Mouse (Mus musculus) heart, postnatal 0 days (tissue): ENCODE results near the gene Arid3a. TPM values are rescaled to one million over a fixed set of nuclear protein-coding genes. Genes with fewer than 3 reads are reported as not detected.

Source experiments
- ATAC-seq: fragments of 200-750 bp; cut with Nextera tagmentation; 2 replicates; pipeline ENCODE4 v1.8.0; 2017; ENCODE audit warnings: low read depth, moderate number of reproducible peaks, moderate library complexity; ENCODE audit not compliant: insufficient read depth
- DNase-seq: peaks from one replicate; pipeline ENCODE4 v3.0.0-alpha.2; 2016; ENCODE audit warnings: low spot score
- H3K27ac ChIP-seq: fragments of 300-500 bp; sonication (generic); 2 replicates; pipeline ENCODE4 v1.5.1; 2014; ENCODE audit warnings: low read depth, mild to moderate bottlenecking
- H3K27me3 ChIP-seq: fragments of 300-500 bp; sonication (generic); 2 replicates; pipeline ENCODE4 v1.6.1; 2014; ENCODE audit warnings: low read length, mixed read lengths; ENCODE audit not compliant: control insufficient read depth, insufficient read depth
- H3K36me3 ChIP-seq: fragments of 300-500 bp; sonication (generic); replicated peaks from 2 replicates; pipeline ENCODE4 v1.6.1; 2014; ENCODE audit warnings: low read length, mixed read lengths; ENCODE audit not compliant: control insufficient read depth, insufficient read depth
- H3K4me1 ChIP-seq: fragments of 300-500 bp; sonication (generic); 2 replicates; pipeline ENCODE4 v1.6.1; 2014; ENCODE audit warnings: antibody characterized with exemption; ENCODE audit not compliant: control insufficient read depth, insufficient read depth
- H3K4me2 ChIP-seq: fragments of 300-500 bp; sonication (generic); 2 replicates; pipeline ENCODE4 v1.6.1; 2014; ENCODE audit warnings: low read depth, mild to moderate bottlenecking, low read length, moderate library complexity
- H3K4me3 ChIP-seq: fragments of 300-500 bp; sonication (generic); 2 replicates; pipeline ENCODE4 v1.5.1; 2014; ENCODE audit warnings: low read depth, low read length
- H3K9ac ChIP-seq: fragments of 300-500 bp; sonication (generic); replicated peaks from 2 replicates; pipeline ENCODE4 v1.6.1; 2014; ENCODE audit warnings: low read depth, low read length, mixed read lengths
- H3K9me3 ChIP-seq: fragments of 300-500 bp; sonication (generic); replicated peaks from 2 replicates; pipeline ENCODE4 v1.6.1; 2016; ENCODE audit warnings: low read length; ENCODE audit not compliant: control insufficient read depth
- CTCF ChIP-seq: IDR thresholded peaks from 2 replicates; pipeline ENCODE4 v1.5.1; 2016; ENCODE audit warnings: antibody characterized with exemption, control low read depth, low read depth
- EP300 ChIP-seq: IDR thresholded peaks from 2 replicates; pipeline ENCODE4 v1.6.1; 2016; ENCODE audit warnings: antibody characterized with exemption, low read depth
- WGBS: fragments of 180-500 bp; shearing (Covaris S2); extraction: QIAGEN DNeasy Blood & Tissue Kit; methylation state at CpG from one replicate; pipeline ENCODE4 v1.1.7; 2014; 5-methylcytosine and 5-hydroxymethylcytosine counted together
- polyA plus RNA-seq: library from polyadenylated mRNA; unstranded; fragments of >200 nt; fragmentation: Nextera tagmentation; extraction: Ambion mirVana; gene quantifications from 2 replicates; pipeline ENCODE4 v1.2.1, GENCODE M21; 2015
- total RNA-seq: library from RNA; depleted of rRNA; stranded (reverse); fragments of >200 nt; gene quantifications from 2 replicates; pipeline ENCODE4 v1.2.3, GENCODE M21; 2014; ENCODE audit warnings: low replicate concordance

Gene Arid3a
- total and polyA plus RNA-seq, 2 experiments from 2014 or later: 0.77 to 5.6 TPM

DNA sequence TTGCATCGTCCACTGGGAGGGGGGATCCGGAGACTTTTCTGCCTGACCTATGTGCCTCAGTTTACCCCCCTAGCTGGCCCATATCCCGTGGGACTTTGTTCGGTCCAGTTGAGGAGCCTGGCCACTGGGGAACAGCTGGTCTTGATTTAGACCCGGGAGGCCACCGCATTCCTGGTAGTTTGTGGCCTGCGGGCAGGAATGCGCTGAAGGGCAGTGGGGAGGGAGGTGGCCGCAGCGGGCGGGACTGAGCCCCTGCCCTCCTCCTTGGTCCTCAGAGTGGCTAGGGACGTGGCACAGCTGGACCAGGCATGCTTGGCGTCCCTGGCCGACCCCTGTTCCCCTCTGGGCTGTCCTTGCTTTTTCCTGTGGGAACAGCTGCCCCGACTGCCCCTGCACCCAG is 63.0 kb downstream of the Arid3a start:
- H3K4me2 ChIP-seq: peak overlapping the region; percentile 73
- peak overlapping the region; percentile 39 for H3K9ac ChIP-seq
- peak overlapping the region; percentile 90 for H3K27ac ChIP-seq
- no peak for DNase-seq
- peaks cover 21% of the 10 kb centered on the region for H3K4me1 ChIP-seq
- H3K4me3 ChIP-seq: peak overlapping the region; percentile 65
- peaks cover 42% of the 10 kb centered on the region for H3K36me3 ChIP-seq
- H3K9me3 ChIP-seq: no peaks in the 10 kb centered on the region
- ATAC-seq: no peak
- 10% methylated on average over 15 of the region's 15 CpGs for WGBS
- no peak for TF ChIP-seq EP300
- TF ChIP-seq CTCF: no peak
- H3K27me3 ChIP-seq: no peaks in the 10 kb centered on the region

GRCm38 (mm10) chr10:79991099-79991498 is 64.3 kb downstream of the Arid3a start:
- Histone ChIP-seq H3K27me3 (no peaks in the 10 kb centered on the region), H3K4me1 (peaks cover 19% of the 10 kb centered on the region), H3K9ac (no peak overlapping the region), H3K9me3 (no peaks in the 10 kb centered on the region), H3K27ac (no peak overlapping the region), H3K4me2 (no peak overlapping the region), H3K36me3 (peaks cover 49% of the 10 kb centered on the region), H3K4me3 (no peak overlapping the region)
- 73% methylated on average over 12 of the region's 12 CpGs for WGBS
- no peak for ATAC-seq
- DNase-seq: no peak
- TF ChIP-seq EP300 (no peak), CTCF (no peak)

DNA sequence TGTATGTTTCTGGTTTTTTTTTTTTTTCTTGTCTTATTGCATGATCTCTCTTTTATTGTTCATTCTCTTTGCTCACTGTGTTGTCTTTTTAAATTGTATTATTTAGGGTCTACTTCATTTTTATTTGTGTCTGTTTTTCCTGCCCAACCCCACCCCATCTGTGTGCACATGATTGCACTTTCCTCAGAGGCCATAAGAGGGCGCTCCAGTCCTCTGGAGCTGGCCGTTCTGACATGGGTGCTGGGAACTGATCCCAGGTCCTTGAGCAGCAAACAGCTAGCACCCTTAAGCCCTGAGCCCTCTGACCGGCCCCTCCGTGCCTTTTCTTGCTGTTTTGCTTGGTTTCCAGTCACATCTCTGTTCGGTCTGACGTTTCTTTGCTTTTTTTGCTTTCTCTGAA is 64.7 kb downstream of the Arid3a start:
- Histone ChIP-seq H3K4me1 (peaks cover 15% of the 10 kb centered on the region), H3K4me2 (no peak overlapping the region), H3K36me3 (peaks cover 49% of the 10 kb centered on the region), H3K9ac (no peak overlapping the region), H3K9me3 (no peaks in the 10 kb centered on the region), H3K27me3 (no peaks in the 10 kb centered on the region), H3K4me3 (no peak overlapping the region), H3K27ac (no peak overlapping the region)
- TF ChIP-seq CTCF (peak; percentile 22), EP300 (no peak)
- 88% methylated on average over 6 of the region's 6 CpGs for WGBS
- ATAC-seq (no peak), DNase-seq (no peak)

- TF ChIP-seq EP300: no peak
- no peak for TF ChIP-seq CTCF
- Histone ChIP-seq H3K36me3 (peaks cover 49% of the 10 kb centered on the region), H3K27me3 (no peaks in the 10 kb centered on the region), H3K4me2 (no peak overlapping the region), H3K27ac (no peak overlapping the region), H3K4me3 (no peak overlapping the region), H3K9me3 (no peaks in the 10 kb centered on the region), H3K4me1 (peaks cover 16% of the 10 kb centered on the region), H3K9ac (no peak overlapping the region)
- ATAC-seq (no peak), DNase-seq (no peak)
- 71% methylated on average over 16 of the region's 16 CpGs for WGBS
Observed at GRCm38 (mm10) chr10:79994397-79995115, 67.7 kb downstream of the Arid3a start.

DNA sequence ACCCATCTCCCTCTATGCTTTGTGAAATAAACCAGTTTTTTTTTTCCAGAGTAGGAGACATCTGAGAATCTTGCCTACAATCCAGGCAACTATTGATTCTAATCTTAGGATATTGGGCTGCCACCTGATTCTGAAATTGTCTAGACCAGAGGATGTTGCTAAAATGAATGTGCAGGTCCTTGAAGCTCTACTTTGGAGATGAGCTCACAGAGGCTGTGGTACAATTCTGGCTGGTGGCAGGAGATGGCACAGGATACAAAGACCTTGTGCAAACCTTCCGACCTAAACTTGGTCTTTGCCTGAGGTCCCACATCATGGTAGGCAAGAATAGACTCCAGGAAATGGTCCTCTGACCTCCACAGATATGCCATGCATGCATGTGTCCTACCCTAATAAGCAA is 68.8 kb downstream of the Arid3a start:
- H3K36me3 ChIP-seq: peaks cover 49% of the 10 kb centered on the region
- H3K4me1 ChIP-seq: peaks cover 12% of the 10 kb centered on the region; the same call in 1 of the 2 replicates
- no peaks in the 10 kb centered on the region for H3K27me3 ChIP-seq
- ATAC-seq: no peak
- TF ChIP-seq CTCF: no peak
- TF ChIP-seq EP300: no peak
- no peak overlapping the region for H3K27ac ChIP-seq
- H3K9ac ChIP-seq: no peak overlapping the region
- H3K4me3 ChIP-seq: no peak overlapping the region
- no peaks in the 10 kb centered on the region for H3K9me3 ChIP-seq
- WGBS: 74% methylated on average over 1 of the region's 1 CpGs
- no peak for DNase-seq
- no peak overlapping the region for H3K4me2 ChIP-seq
